Comparison of ENCODE assay signal across 23 mouse cellular contexts in the genomic region with DNA sequence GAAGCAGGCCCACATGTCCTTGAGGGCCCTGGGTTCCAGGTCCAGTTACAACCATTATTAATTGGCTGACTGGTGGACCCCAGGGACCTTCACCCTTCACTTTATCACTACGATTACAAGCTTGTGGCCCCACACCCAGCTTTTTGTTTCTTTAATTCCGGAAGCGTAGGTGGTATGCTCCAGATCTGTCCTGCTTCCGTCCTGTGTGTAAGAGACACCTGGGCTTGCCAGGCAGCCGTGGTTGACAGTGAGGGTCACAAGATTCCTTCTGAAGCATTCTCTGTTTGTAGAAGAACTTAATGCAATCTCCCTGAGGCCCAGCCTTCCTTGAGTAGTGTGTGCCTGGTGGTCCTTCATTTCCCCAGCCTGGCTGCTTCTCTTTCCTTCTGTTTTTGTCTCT. TPM values are rescaled to one million over a fixed set of nuclear protein-coding genes. Genes with fewer than 3 reads are reported as not detected.
DNase-seq lines count a peak whose midpoint lies in the region; TF ChIP-seq lines count a peak whose summit lies in the region.
"Had no signal": no experiment of that assay in that cellular context is flagged by ENCODE, and none has a peak within 500 bp of the region (broad histone marks: within the 10 kb centered on the region; RNA-seq: fewer than 3 reads in every experiment).

No protein-coding gene starts in this region.

- no peak for DNase-seq in cerebellum, adult 2 months
- DNase-seq in cerebellum, postnatal 14 days = no peak
- peak; percentile 33 for DNase-seq in CD4-positive, CD25-positive, alpha-beta regulatory T cell, adult 2 months (ENCODE audit: low read depth, low spot score)
- DNase-seq in naive thymus-derived CD4-positive, alpha-beta T cell, adult 2 months (ENCODE audit: low read depth) = peak; percentile 47
- DNase-seq in thymus, postnatal 14 days = peak; percentile 54
- DNase-seq in MN1 (ENCODE audit: low spot score) = no peak
- DNase-seq in kidney, adult 2 months = no peak
- no peak for DNase-seq in adrenal gland, postnatal 4 days (ENCODE audit: low spot score in 2 of 2)
- DNase-seq: adrenal gland, postnatal 25 days; gastrocnemius, postnatal 14 days; heart, adult 11 months; heart, postnatal 4 days; kidney, adult 18-20 months; kidney, postnatal 36 days; liver, postnatal 0 days; lung, postnatal 36 days had no signal

- no peaks in the 10 kb centered on the region for H3K36me3 ChIP-seq in kidney, adult 2 months (ENCODE audit: control insufficient read depth, insufficient read depth, low read length)
- H3K36me3 ChIP-seq: heart, embryonic 10.5 days; hindbrain, embryonic 13.5 days; neural tube, embryonic 13.5 days; stomach, embryonic 15.5 days had no signal

- H3K4me3 ChIP-seq in cerebellum, adult 2 months (replicated peaks; ENCODE audit: insufficient read depth, low read depth, low read length) = no peak overlapping the region
- no peak overlapping the region for H3K4me3 ChIP-seq in kidney, adult 2 months (ENCODE audit: insufficient read depth, low read depth, low read length)
- H3K4me3 ChIP-seq: erythroblast, embryonic 14.5 days; forebrain, embryonic 13.5 days; heart, embryonic 10.5 days; hindbrain, embryonic 13.5 days; liver, embryonic 12.5 days; neural tube, embryonic 13.5 days; stomach, embryonic 15.5 days had no signal

- H3K4me1 ChIP-seq in cerebellum, adult 2 months (ENCODE audit: control insufficient read depth, insufficient read depth, low read length) = peaks cover 56% of the 10 kb centered on the region
- H3K4me1 ChIP-seq in kidney, adult 2 months (ENCODE audit: control insufficient read depth, insufficient read depth, low read length) = peaks cover 5% of the 10 kb centered on the region; the same call in 1 of the 2 replicates
- H3K4me1 ChIP-seq: stomach, embryonic 15.5 days had no signal

- H3K27me3 ChIP-seq in cerebellum, adult 2 months (ENCODE audit: control insufficient read depth, insufficient read depth, low read length) = no peaks in the 10 kb centered on the region
- H3K27me3 ChIP-seq in kidney, adult 2 months (replicated peaks; ENCODE audit: control insufficient read depth, insufficient read depth, low read length) = no peaks in the 10 kb centered on the region
- H3K27me3 ChIP-seq: forebrain, embryonic 13.5 days; hindbrain, embryonic 13.5 days; liver, embryonic 12.5 days; neural tube, embryonic 13.5 days; stomach, embryonic 15.5 days had no signal

- peak overlapping the region; percentile 99 for H3K27ac ChIP-seq in cerebellum, adult 2 months (ENCODE audit: insufficient read depth, low read length)
- H3K27ac ChIP-seq in kidney, adult 2 months (ENCODE audit: insufficient read depth, low read depth, low read length) = no peak overlapping the region
- H3K27ac ChIP-seq: forebrain, embryonic 13.5 days; heart, embryonic 10.5 days; hindbrain, embryonic 13.5 days; liver, embryonic 12.5 days; neural tube, embryonic 13.5 days; stomach, embryonic 15.5 days had no signal

- no peak for TF ChIP-seq CTCF in cerebellum, adult 2 months (IDR thresholded peaks at IDR 0.05; ENCODE audit: borderline replicate concordance, insufficient read depth, low read depth, low read length)
- TF ChIP-seq CTCF in kidney, adult 2 months (conservative IDR thresholded peaks at IDR 0.05; ENCODE audit: insufficient read depth, insufficient read length, low read depth, low read length) = no peak

- WGBS in cerebellum, adult 2 months = 36% methylated on average over 5 of the region's 5 CpGs
- 95% methylated on average over 5 of the region's 5 CpGs for WGBS in kidney, adult 2 months

- TF ChIP-seq POLR2A in cerebellum, adult 2 months (IDR thresholded peaks at IDR 0.05; ENCODE audit: borderline replicate concordance, insufficient read depth, low read length) = no peak
- no peak for TF ChIP-seq POLR2A in kidney, adult 2 months (IDR thresholded peaks at IDR 0.05; ENCODE audit: low read depth, low read length)

RNA-seq across cellular contexts. Expression of gene Snx30, which starts 19.2 kb away (rescaled TPM):
- 24.7 and 26.1 TPM in 2 replicates for polyA plus RNA-seq in cerebellum, adult 2 months (2012; rRNA removed)
- 4.8 and 5.2 TPM in 2 replicates for polyA plus RNA-seq in kidney, adult 2 months (2012; rRNA removed)
- total RNA-seq in adrenal gland, postnatal 4 days (2021) = 10 to 100 TPM; 13.2 to 14.0 TPM

RNA-seq across cellular contexts. Expression of gene Inip, which starts 23.5 kb away (rescaled TPM):
- polyA plus RNA-seq in cerebellum, adult 2 months (2012; rRNA removed) = 22.5 and 23.3 TPM in 2 replicates
- 5.7 and 7.5 TPM in 2 replicates for polyA plus RNA-seq in kidney, adult 2 months (2012; rRNA removed)
- total RNA-seq in adrenal gland, postnatal 4 days (2021) = 10 to 100 TPM; 21.8 to 24.1 TPM

Comparison
In these comparisons a context has a peak if more than half of its experiments do, and no peak if none do; other contexts are left out.
1. DNase-seq: peak in CD4-positive, CD25-positive, alpha-beta regulatory T cell, adult 2 months (single experiment), naive thymus-derived CD4-positive, alpha-beta T cell, adult 2 months (single experiment) and thymus, postnatal 14 days (single experiment); none in cerebellum, adult 2 months (0 of 2), cerebellum, postnatal 14 days (0 of 2), MN1 (single experiment), kidney, adult 2 months (single experiment) and adrenal gland, postnatal 4 days (0 of 2).